Mouse (Mus musculus) small intestine, adult 2 months (tissue): ENCODE measurements around the gene Kctd5.

Experiments
- CTCF ChIP-seq: fragments of 200-500 bp; IDR thresholded peaks from 2 replicates; pipeline ENCODE4 v1.5.1; 2012; ENCODE audit warnings: low read depth, mild to moderate bottlenecking, control low read depth, inconsistent platforms, low read length, moderate library complexity, mixed read lengths; ENCODE audit not compliant: insufficient replicate concordance, insufficient read length; ENCODE audit errors: extremely low read depth
- POLR2A ChIP-seq: fragments of 200-500 bp; IDR thresholded peaks from 2 replicates; pipeline ENCODE4 v1.6.1; 2012; ENCODE audit warnings: low read depth, mild to moderate bottlenecking, control low read depth, inconsistent platforms, low read length, moderate library complexity

GRCm38 (mm10) chr17:24077101-24077500 is 3.8 kb upstream of the Kctd5 start:
- TF ChIP-seq CTCF (no peak), POLR2A (no peak)
